Mouse (Mus musculus) spleen, embryonic (tissue): ENCODE measurements at regions not wholly inside any gene's neighbourhood (a gene's known extent, or its start where the extent isn't known, plus 50 kb on each side); places are given as distances from the start of the nearest gene placed in this dataset.

Experiments used
- CTCF ChIA-PET: fragments of 350-600 bp; sonication (Branson Sonifier 250); formaldehyde crosslinking; loops from one replicate; lab custom pipeline; 2022; lab: Charles Lee

DNA sequence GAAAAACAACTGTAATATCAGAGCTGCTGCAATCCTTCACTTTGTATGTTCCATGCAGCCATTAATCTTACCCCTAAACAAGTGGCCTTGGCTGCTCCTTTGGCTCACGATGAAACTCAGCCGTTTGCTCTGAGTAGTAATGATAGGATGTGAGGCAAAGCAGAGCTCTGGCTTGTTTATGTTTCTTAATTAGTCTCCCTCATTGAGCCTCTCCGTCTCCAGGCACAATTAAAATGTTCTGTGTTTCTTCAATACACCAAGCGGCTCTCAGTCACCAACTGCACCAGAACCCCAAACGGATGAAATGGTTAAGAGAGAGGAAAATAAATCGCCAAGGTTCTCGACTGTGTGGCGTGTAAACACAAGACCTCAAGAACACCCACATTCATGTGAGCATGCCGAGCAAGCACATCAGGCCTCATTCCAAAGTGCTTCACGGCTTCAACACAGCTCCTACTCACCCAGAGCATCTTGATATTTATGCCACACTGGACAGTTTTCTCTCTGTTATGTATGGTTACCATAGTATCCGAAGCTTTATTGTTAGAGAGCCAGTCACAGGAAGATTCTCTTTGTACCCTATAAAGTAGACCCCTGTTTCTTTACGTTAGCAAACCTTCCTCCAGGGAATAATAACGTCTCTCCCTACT is 280.4 kb downstream of the Lyplal1 start:
- CTCF ChIA-PET = no interaction called here

DNA sequence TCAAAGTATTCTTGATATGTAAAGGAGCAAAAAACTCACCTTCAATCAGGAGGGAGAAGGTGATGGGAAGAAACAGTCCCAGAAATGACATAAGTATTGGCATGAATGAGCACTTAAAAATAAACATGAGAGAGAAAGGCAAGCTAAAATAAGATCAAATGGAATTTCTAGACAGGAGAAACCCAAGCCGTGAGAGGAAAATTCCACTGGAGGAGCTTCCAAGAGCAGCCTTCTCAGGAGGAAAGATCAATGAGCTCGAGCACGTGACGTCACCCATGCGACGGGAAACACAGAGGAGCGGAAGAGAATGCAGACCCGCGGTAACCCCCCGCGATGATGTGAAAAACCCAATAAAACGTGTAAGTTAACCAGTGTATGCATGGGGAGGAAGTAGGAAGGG is 274.6 kb downstream of the Lyplal1 start:
- CTCF ChIA-PET = no interaction called here

DNA sequence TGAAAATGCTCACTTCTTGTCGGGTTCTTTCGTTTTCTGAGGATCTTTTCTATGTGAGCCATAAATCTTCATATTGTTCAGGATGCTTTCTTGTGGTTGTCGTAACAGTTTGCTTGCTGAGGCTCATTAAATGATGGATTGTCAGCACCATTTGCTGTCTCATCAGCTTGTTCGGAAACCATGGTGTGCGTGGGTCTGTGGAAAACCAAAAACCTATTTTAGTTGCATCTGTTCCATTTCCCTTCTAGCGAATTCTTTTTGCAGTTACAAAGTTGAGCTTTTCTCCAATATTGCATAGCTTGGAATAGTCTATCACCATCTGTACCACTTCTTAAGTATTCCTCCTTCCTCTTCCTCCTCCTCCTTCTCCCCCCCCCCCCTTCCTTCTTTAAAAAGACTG is 269.9 kb downstream of the Lyplal1 start:
- CTCF ChIA-PET = no interaction called here

DNA sequence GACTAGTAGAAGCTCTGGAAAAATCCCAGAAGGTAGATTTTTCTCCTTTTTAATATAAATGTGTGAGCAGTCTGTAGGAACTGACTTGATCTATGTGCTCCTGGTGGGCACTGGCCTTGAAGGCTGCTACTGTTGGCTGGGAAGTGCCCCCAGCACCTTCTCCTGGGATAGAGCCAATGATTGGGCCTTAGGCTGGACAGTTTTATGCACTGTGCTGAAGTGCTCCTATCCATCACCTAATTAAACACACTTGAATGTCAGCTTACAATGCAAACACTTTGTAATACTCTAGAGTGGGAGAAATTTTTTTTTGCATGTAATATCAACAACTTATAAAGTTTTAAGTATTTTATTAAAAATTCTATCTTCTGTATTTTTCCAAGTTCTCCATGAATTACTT is 266.5 kb downstream of the Lyplal1 start:
- CTCF ChIA-PET = no interaction called here

DNA sequence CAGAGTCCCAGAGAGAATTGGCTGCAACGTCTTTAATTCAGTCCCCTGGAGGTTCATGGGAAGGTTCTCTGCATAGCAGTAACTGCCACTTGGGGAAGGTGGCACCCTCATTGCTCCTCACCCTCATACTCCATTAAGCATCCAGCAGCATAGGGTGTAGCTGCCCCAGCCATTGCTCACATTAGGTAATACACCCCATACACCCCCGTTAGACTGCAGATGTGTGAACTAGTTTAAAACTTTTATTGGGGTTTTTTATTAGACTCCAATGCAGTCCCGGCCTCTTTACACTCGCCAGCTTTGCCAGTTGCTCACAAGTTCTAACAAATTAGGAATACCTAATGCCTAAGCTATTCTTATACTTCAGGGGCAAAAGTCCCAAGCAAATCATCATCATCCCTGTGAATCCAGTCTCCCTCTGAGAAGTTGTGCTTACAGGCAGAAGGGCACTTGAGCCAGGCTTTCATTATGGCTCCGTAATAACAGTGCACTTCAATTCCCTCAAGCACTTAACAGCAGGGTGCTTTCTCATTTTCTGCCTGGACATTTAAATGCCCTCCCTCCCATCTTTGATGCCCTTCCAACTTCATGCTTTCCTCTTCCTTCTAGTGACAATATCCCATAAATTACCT is 265.7 kb downstream of the Lyplal1 start:
- CTCF ChIA-PET = no interaction called here

DNA sequence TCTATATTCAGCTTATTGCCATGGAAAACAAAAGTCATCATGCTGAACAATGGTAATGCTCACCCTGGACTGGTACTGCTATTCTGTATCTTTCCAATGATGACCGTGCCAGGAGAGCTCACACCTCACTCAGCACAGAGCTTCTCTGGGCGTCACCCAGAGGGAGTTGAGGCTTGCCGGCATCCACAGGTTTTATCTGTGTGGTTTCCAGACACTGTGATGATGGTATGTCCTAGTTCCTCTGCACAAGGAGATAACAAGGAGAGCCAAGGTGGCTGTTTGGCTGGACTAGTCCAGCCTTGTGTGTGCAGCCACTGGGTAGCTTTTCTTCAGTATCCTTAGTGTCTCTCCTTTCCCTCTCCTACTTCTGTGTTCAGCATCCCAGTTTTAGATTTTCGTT is 255.4 kb downstream of the Lyplal1 start:
- CTCF ChIA-PET = interaction anchor here (0.7 kb wide), 1 partner anchor 12 kb away, joined by 4 read pairs; no protein-coding TSS in a partner anchor

DNA sequence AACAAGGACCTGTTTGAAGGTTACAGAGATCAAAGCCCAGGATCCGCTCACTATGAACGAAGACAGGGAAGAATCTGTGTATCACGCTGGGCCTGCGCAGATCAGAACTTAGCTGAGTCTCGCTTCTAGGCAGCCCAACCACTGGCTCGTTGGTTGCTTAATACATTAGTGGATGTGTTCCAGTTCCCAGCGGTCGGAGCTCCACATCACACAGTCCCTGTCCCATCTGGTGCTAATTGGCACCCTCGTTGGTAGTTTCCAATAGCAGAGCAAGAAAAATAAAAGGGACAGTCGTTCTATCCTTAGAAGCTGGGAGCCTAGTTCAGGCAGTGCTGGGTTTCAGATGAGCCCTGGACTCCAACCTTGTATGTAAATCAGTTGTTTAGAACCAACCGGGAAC is 251.2 kb downstream of the Lyplal1 start:
- CTCF ChIA-PET = no interaction called here

DNA sequence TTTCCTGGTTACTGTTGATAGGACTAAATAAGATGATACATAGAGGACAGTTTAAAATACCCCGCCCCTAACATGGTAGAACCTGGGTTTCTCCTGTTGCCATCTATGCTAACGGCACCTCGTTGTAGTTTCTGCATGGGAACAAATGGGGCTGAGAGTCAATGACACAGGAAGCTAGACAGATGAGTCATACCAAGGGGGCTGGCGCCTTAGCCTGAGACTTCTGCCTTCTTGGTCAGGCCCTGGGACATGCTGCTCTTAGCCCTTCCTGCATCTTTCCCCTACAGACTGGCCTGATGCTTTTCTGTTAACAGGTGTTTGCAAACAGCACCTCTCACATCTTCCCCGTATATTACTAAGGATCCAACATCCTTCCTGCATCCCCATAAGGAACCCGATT is 250.5 kb downstream of the Lyplal1 start:
- CTCF ChIA-PET = no interaction called here

DNA sequence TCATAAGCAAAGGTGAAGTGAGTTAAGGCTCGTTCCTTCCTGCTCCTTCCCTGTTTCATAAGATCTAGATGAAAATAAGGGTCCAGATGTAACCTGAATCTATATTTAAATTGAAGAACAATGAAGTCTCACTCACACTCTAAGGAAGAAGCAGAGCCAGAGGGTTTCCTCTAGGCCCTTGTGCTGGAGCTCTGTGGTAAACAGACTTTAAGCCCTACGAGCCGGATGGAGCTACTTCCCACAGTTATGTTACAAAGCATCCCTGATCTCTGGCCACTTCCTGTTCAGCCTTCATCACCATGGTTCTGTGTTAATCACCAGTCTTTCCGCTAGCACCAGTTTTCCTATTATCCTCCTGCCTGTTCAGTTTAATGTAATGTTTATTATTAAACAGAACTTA is 250.1 kb downstream of the Lyplal1 start:
- CTCF ChIA-PET = no interaction called here

DNA sequence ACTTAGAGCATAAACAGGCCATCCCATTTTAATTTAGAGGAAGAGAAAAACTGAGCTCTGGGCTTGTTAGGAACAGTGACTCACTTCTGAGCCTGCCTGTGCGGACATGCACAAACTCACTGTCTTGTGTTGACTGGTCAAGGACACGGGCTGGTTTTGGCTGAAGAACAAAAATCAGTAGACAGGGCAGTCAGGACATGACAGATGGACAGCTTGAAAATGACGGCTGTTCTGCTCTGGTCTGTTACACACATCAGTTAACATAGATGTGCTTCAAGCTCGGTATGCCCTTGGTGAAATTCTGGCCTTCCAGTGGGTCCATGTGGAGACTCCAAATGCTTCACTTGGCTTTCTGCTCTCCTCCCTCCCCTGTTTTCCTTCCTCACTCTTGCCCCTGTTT is 248.4 kb downstream of the Lyplal1 start:
- CTCF ChIA-PET = no interaction called here

DNA sequence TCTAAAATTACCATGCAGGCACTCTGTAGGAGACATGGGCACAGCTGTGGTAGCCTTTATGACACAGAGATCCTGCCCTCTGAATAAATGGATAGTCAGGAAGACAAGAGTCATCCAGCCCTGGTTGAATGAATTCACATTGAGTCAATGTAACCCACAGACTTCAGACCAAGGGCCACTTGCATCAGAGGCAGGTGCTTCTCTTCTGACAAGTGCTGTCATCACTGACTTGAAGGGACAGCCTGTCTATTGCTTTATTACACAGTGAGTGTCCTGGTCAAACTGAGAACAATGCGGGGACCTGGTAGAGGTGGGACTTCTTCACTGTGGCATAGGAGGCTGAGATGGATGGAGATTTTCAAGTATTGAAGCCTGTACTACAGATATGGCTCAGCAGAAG is 230.1 kb downstream of the Lyplal1 start:
- CTCF ChIA-PET = no interaction called here

DNA sequence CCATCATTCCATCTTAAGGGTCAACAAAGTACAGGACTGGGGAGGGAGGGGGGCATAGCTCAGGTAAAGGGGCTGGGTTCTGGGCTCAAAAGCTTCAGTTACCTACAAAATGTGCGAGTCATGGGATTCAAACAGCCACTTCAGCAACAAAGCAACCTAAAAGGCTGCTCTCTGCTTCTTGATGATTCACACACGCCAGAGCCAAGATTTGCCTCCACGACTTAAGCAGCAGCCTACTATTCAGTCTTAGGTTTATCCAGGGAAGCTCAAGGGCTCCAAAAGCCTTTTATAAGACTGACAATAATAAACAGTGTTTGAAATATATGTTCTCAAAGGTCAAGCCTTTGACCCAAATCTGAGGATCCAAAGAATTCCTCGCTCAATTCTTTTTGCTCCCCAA is 225.3 kb downstream of the Lyplal1 start:
- CTCF ChIA-PET = no interaction called here

DNA sequence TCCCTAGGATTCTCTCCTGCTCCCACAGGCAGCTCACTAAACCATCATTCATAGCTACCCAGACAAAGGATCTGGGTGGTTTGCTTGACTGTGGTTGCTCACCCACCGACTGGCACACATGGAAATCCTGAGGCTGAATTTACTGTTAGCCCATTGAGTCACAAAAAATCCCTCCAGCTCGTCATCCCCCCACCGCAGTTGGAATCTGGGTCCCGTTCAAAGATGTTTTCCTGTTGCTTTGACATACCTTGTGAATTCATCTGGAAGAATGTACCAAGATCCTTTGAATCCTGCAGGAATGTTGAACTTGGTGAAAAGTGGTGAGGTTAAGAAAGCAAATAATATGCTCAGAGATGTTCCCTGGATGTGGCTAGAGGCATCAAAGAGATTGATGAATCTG is 223.7 kb downstream of the Lyplal1 start:
- CTCF ChIA-PET = no interaction called here

DNA sequence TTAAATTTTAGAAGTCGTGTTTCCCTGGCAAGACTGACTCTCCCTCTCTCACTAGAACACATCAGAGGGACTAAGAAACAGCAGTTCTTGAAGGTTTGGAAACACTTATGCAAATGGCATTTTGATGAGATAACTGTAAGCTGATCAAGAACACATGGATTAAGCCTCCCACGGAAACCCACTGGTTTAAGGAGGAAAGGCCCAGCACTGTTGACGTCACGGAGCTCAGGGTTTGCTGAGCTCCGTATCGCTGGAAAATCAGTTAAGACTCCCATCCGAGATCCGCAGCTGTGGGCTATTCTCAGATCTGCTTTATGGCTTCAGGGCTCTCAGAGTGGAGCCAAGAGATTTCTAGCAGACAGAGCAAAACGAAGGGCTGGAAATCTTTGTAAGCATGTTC is 218.6 kb downstream of the Lyplal1 start:
- CTCF ChIA-PET = no interaction called here

DNA sequence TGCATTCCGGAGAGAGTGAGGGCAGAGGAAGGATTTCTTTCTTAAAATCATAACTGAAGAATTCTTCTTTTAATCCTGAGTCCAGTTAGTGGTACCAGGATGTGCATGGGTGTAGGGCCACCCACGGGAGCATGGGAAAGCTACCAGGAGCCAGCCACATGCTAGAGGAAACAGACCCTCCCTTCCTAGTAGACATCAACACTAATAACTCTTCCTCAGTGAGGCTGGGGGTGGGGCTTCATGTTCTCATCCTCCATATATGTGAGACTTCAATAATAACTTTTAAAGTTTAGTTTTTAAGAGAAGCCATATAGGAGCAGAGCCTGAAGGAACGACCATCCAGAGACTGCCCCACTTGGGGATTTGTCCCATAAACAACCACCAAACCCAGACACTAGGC is 216.8 kb downstream of the Lyplal1 start:
- CTCF ChIA-PET = no interaction called here

DNA sequence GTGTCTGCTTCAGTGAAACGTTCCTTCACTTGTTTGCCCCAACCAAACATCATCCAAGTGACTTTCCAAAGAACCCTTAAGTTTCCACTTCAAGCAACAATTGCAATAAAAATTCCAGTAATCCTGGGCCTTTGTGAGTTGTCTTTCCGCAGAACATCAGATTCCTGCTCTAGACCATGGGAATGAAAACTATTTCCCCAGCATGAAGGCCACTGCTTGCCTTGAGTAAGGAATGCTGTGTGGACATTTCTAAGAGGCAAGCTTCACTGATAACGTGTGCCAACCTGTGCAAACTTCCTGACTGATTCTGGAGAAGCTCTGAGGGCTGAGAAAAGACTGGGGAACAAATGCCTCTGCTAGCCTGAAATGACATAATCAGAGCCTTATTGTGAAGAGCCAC is 214.7 kb downstream of the Lyplal1 start:
- CTCF ChIA-PET = no interaction called here

DNA sequence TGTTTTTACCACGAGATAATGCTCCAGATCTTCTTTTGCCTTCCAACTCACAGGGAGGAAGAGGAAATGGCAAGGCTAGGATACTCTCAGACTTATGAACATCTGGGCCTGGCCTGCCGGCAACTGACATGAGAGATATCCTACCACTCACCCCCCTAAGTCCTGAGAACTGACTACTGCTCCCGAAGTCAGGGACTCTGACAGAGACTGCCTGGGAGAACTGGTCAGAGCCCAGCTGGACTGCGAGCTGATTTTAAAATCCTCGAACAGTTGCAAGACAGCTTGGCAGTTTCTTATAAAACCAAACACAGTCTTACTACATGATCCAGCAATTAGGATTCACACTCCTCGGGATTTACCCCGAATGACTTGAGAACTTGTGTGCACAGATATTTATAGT is 211.4 kb downstream of the Lyplal1 start:
- CTCF ChIA-PET = no interaction called here

DNA sequence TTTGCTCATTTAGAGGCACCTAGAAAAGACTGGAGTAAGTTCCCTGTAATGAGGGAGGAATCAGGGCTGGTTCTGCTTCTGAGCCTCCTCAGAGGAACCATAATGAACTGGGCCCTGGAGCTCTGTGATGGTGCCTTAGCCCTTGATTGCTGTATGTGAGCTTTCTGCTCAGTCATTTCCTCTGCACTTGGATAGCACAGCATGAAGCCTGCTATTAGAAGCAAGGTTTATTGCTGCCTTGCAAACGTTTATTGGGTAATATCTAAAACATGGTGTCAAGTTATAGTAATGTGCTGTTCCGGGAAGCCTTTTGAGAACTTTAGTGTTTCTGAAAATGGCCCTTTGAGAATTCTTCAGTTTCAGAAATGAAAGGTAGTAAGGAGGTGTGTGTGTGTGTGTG is 201.5 kb downstream of the Lyplal1 start:
- CTCF ChIA-PET = no interaction called here

DNA sequence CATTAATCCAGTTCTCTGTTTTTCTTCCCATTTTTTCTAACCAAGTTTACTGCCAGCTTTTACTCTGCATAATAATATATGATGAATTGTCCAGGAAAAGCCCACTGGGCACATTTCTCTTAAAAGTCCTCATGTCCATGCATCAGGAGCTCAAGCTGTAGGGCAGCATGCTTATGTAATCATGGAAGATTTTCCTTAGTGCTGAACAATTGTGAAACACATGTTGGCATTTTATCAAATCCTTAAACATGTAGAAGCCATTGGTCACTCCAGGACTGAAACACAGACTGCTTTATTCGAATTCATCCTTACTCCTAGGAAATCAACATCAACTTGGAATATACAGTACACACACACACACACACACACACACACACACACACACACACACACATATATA is 198.4 kb downstream of the Lyplal1 start:
- CTCF ChIA-PET = no interaction called here

DNA sequence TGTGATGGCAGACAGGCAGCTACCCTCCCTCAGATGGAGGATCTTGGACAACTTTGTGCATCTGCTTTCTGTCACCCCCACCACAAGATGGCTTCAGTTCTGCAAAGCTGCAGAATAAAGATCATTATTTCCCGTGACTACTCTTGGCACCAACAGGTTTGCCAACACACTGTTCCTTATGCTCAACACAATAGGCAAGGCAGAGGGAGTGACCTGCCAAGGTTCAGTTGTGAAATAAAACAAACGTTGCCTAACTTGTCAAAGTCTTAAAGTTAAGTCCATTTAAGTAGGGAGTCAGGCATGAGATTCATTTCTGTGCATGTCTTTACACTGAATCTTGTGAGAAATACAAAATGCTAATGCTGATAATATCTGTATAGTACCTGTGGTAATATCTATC is 193.4 kb downstream of the Lyplal1 start:
- CTCF ChIA-PET = no interaction called here

DNA sequence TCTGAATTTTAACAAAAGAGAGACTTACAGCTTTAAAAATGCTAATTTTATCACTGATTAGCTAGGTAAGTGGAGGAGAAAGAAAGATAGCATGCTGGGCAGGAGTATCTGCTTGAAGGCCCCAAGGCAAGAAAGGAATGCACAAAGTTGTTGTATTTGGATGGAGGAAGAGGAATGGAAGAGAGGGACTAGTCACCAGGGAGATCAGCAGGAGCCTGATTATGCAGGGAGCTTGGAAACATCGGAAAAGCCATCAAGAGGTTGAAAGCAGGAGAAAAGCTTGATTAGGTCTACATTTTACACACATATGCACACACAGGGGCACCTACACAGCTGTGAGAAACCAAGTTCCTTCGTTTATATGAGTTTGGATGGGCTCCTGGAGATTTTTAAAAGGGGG is 188.1 kb downstream of the Lyplal1 start:
- CTCF ChIA-PET = no interaction called here

DNA sequence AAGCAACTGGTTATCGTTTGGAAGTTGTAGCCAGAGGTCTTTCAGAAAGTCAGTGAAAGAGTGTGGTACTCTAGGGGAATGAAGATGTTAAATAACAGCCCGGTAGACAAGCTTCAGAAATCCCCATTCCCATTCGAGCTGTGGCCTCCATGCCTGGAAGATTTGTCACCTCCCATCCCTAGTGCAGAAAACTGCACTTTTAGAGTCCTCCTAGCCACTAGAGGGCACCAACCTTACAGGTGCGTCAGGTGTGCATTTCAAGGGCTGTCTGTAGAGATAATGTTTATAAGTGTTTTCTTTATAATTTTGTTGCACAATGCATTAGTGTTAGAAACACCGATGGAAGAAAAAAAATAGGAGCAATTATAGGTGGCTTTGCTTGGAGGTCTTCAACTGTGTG is 187.3 kb downstream of the Lyplal1 start:
- CTCF ChIA-PET = no interaction called here

DNA sequence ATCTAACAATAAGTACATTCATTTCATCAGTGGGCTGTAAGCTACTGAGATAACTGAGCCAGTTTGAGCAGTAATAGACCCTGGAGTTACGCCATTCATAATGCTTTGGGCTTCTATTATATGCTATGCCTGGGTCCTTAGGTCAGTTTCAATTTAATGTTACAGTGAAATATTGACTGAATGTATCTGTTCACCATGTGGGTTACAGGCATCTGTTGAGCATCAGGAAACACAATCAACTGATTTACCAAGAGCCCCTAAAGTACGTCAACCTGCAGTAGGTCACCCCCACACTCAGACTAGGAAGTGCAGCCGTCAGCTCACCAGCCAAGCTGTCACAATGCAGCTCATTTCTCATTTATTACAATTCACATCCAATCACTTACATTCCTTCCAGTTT is 183.5 kb downstream of the Lyplal1 start:
- CTCF ChIA-PET = no interaction called here

DNA sequence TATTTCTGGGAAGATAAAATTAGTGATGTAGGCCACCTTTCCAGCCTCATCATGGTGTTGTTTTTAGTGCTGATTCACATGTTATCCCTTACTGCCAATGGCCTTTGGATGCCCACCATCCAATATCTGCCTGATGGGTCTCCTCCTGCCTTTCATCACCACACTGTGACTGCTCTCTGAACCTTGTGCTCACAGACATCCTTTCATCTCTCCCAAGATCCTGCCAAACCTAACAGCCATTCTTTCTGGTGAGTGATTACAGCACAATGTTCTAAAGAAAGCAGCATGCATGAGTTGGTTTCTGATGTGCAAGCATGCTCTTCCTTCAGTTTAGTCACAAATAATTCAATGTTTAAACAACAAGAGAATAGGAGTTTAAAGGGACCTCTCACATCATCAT is 180.1 kb downstream of the Lyplal1 start:
- CTCF ChIA-PET = no interaction called here
